Mouse (Mus musculus) urinary bladder, adult 2 months (tissue): ENCODE results near the gene Frmd8. TPM values are rescaled to one million over a fixed set of nuclear protein-coding genes. Genes with fewer than 3 reads are reported as not detected.

Experiments
- DNase-seq: peaks from one replicate; pipeline ENCODE4 v3.0.0; 2022; ENCODE audit warnings: low spot score
- polyA plus RNA-seq: library from polyadenylated mRNA; depleted of rRNA; stranded (reverse); fragments of >200 nt; gene quantifications from 2 replicates; pipeline ENCODE4 v1.2.3, GENCODE M21; 2012

The Frmd8 gene
- polyA plus RNA-seq, 1 experiment, result 21.6 TPM

GRCm38 (mm10) chr19:5849843-5850527 lies 25.1 kb downstream of the Frmd8 start:
- DNase-seq, result peak; percentile 89

DNA sequence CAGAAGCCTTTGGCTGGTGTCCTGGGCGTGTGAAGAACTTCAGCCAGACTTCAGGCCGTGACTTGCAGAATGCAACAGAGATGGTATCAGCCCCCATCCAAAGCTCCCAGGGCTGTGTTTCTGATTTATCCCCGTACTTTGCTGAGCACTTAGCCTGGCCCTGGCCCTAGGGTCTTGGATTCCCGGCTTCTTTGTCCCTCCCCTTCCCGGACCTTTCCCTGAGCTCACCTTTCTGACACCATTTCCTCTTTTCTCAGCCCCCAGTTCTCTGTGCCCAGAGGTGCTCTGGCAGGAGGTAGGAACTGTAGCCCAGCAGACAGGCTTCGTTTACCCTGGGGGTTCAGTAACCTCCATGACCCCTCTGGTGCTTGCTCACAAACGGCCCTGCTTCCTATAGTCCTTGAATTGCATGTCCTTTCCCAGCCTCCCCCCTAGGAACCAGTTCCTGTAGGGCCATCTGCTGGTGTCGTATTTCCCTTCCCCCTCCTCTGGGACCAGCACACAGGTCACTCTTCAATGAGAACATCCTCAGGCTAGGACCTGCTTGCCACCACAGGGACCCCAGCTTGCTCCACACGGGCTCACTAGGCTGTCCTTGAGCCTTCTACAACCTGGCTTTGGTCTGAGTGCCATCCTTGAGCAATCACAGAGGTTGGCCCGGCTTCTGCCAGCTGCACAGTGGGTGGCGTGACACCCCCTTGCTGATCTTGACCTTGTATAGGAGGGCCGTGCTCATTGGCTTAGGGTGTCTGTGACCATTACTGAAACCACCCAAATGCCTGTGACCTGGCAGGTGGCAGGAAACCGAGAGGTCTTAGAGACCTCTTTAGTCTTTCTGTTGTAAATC lies 26.0 kb downstream of the Frmd8 start:
- DNase-seq, result no peak

GRCm38 (mm10) chr19:5848032-5848825 lies 26.8 kb downstream of the Frmd8 start:
- DNase-seq, result peak; percentile 59

- DNase-seq, result no peak
Measured at GRCm38 (mm10) chr19:5847306-5847796, 27.7 kb downstream of the Frmd8 start.

GRCm38 (mm10) chr19:5846557-5847305 lies 28.3 kb downstream of the Frmd8 start:
- DNase-seq, result peak; percentile 69

GRCm38 (mm10) chr19:5846154-5846553 lies 28.9 kb downstream of the Frmd8 start:
- no peak for DNase-seq

GRCm38 (mm10) chr19:5845319-5846135 lies 29.5 kb downstream of the Frmd8 start:
- DNase-seq, result peak; percentile 92

GRCm38 (mm10) chr19:5844831-5845318 lies 30.2 kb downstream of the Frmd8 start:
- no peak for DNase-seq

DNA sequence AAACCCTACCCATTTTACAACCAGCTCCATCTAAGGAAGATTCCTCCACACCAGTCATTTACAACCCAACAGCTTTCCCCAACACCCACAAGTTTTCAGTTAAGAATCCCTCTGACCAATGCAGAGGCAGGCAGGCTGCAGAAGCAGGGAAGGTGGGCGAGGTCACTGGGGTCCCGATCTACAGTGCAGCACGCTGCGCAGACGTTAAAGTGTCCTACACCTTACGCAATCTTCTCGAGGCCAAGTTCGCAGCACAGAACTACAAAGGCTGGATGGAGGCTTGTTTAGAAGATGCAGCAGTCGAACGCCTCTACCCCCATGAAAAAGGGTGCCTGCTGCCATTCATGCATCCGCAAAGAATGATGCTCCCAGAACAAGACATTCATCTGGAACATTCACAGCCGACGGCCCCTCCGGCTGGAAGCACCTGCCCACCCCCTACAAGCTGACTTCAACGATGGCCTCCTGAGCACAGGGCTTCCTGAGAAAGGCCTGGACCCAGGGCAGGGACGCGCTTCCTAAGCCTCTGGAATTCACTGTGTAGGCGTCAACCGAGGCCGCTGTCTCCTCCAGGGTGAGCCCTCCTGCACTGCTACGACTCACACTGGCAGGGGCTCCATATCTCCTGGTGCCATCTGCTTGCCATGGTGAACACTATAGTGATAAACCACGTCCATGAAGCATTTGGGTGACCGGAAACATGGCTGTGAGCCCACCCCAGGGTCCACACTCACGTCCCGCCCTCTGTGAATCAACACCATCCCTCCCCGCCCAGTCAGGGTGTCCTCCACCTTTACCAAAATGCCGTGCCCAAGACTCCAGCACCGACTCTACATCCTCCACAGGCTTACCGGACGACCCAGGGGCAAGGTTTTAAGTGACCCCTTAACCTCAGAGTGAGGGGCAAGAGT lies 31.0 kb downstream of the Frmd8 start:
- DNase-seq, result no peak

DNA sequence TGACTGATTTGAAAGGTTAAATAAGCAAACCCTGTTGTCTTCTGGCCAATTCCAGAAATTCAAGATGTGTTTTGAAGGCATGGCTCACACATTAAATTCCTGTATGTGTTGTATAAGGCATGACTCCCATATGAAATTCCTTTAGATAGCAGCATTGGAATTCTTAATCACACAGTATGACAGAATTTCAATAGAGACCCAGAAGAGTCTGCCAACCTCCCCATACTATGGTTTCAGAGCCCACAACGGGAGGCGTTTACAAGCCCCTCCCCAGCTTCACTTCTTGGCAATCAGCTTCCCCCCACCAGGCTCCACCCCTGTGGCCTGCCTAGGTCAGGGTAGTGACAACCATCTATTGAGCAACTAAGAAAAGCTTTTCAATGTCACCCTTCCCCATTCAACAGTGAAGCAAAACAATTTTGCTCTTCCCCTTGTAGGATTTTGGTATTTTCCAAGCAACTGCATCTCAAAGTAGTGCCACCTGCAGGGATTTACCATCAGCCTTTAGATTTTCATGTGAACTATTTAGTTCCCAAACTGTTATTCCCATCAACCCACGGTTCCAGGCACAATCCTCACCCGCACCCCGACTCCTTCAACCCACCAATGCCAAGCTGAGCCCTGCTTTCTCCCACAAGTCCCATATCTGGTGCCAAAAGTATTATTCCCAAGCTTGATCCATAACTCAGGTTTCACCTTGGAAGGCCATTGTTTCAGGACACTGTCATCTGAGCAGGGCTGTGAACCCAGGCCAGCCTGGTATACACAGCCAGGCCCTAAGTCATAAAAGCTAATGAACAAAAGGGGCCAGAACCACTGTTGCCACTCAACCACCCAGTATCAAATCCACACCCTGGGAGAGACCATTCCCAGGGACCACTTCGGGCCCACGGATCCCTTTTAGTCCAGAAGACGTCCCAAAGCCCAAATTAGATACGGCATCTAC lies 32.0 kb downstream of the Frmd8 start:
- no peak for DNase-seq

DNA sequence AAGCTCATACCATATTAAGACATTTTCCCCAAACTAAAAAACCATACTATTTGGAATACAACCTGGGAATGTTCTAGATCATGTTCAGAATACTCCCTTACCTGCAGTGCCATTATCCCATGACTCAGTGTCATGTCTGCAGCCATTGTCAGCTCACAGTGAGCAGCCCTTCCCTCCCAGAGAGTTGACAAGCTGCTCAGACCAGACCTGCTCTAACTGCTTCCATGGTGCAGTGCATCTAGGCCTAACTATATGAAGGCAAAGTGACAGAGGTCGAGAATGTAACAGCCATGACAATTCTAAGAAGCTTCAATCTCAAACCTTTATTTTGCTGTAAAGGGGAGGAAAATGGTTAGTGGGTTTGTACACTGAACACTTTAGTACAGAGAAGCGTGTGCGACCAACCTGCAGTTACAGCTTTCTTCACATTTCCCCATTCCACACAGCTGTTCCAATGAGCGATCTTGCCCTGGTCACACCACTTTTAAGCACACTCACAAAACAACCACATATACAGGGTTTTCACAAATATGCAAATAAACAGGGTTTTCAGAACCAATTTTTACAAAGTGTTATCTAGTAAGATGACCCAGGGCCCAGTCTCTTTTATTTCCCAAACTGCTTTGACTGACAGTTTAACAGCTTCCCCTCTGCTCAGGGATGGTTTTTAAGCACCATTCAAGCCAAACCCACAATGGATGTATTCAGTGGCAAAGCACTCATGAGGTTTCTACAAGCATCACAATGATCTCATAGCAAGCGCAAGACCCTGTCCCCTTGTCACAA lies 32.9 kb downstream of the Frmd8 start:
- DNase-seq, result no peak

- DNase-seq, result no peak
Measured at GRCm38 (mm10) chr19:5841389-5841946, 33.6 kb downstream of the Frmd8 start.

DNA sequence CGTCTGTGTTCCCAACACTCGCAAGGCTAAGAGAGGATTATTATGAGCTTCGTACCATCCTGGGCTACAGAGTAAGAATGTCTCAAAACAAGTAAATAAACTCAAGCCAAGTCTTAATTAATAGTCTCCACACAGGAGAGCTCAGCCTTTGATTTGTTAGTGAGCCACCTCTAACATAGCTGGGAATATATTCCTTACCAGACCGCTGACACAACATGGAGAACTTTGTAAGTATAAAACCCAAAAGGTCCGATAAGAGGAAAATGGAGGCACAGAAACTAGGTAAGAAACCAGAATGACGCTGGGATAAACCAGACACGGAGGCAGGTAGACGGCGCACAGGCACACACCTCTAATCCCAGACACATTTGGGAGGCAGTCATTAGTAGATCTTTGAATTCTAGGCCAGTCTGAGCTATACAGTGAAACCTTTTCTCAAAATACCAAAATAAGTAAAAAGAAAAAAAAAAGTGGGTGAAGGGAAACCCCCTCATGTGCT lies 34.1 kb downstream of the Frmd8 start:
- DNase-seq, result no peak

DNA sequence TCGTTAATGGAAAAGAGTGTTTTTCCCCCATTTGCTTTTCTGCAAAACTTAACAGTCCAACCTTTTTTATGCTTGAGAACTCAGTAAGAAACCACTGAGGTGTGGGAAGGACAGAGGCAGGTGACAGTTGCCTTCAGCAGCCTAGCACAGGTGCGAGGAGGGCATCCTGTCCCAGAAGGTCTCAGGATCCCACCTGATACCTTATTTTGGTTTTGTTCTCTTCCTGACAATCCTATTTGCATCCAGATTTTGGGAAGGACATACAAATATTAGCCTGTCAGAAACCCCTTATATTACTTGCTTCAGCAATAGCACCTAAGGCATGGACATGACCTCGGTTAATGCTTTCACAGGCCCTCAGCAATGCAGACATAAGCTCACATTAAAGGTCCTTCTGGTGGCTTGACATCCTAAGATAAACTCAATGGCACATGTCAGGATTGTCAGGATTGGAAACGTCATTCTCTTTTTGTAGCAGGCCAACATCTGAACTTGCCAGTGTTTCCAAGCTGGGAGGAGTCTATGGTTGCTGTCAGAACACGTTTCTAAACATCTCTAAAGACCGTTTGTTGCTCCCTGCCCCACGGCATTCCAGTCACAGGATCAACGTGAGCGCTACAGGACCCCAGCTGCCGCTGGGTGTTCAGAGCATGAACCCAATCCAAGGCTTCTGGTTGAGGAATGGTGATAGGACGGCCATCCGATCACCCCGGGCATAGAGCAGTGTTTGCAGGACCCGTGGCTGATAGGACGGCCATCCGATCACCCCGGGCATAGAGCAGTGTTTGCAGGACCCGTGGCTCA lies 34.8 kb downstream of the Frmd8 start:
- no peak for DNase-seq

DNA sequence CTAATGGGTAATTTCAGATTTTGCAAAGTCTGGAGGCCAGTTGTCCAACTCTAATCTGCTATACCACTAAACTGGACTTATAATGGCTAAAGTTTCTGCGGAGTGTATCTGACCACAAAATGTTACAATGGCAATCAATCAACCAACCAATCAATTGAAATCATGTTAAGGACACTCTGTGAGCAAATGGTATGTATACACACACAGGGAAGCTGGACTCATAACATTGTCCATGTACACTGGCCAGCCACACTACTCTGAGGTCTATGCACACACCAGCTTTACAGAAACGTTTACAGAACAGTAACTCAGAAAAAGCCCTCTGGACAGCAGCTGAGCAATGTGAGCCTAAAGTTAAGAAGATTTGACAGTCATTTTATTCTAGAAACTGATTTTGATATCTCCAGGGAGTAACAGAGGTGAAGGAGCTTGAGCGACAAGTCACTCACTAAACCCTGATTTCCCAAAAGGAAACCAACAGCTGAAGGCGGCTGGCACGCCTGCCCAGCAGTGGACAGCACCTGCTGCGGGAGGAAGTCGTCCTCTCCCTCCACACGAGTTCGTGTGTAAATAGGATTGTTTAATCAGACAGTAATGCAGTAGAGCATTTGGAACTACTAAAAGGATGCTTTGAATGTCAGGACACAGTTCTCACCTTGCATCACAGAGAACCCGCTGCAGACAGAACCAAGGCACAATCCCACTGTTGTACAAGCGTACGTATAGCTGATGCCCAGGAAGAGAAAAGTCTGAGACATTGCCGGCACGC lies 35.6 kb downstream of the Frmd8 start:
- no peak for DNase-seq
